Mouse (Mus musculus) layer of hippocampus, postnatal 25 days (tissue): ENCODE results near the gene Ergic1. TPM values are rescaled to one million over a fixed set of nuclear protein-coding genes. Genes with fewer than 3 reads are reported as not detected.

Source experiments
- DNase-seq, 2 experiments: peaks; one replicate each; pipeline ENCODE4 v3.0.0; 2022; ENCODE audit warnings: mixed read lengths in 2 of 2, low spot score in 1 of 2; ENCODE audit errors: extremely low spot score in 1 of 2
- total RNA-seq, 2 experiments: library from RNA; stranded (reverse); gene quantifications; 2 replicates each; pipeline ENCODE4 v1.2.3; 2021

Ergic1 gene
- total RNA-seq, 2 experiments from 2014 or later: 114 to 118 TPM

DNA sequence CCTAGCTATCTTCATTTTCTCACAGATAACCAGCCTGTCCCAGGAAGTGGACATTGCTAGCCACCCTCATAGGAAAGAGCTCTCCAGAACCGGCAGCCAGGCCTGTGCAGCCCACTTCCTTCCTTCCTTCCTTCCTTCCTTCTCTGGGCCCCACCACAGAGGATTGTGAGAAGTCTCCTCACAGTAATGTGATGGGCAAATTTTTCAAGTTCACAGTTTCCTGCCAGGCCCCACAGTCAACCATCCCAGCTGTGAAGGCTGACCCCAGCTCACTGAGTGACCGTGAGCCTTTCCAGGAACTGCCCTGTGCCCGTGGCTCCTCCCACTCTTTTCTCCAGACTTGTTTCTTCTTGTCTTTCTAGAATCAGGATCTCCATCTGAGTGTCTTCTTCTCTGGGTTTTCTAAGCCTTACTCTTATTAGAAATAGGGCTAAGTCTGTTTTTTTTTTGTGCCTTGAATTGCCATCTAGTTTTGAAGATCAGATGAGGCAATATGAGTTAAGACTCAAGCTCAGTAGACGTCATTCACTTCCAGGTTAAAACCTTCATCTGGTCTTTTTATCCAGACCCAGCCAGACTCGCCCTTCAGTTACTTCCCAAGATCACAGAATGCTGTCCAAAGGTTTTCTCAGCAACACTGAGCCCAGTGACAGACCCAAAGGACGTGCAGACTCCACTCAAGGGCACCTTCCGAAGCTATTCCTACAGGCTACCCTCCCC lies 34.3 kb downstream of the Ergic1 start:
- no peak for DNase-seq

- peak in 1 of 2 experiments; percentile 57 for DNase-seq
These were observed 34.9 kb downstream of the Ergic1 start for GRCm38 (mm10) chr17:26596168-26596658.

GRCm38 (mm10) chr17:26596856-26597481 lies 35.7 kb downstream of the Ergic1 start:
- no peak for DNase-seq

DNA sequence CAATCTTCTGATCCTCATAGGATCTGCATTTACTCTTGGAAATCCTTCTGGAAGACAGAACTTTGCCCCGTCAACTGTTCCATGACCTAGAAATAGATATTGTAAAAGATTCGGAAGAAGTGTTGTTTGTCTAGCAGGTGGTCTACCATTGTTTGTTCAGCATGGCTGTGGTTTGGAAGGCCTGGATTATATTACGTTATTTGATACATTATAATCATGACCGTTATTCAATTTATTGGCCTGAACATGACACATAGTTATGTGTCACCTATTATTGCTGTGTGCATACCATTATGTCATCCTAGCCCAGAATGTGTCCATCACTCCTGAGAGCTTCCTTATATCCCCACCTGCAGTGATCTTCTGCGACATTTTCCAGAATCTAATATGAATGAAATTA lies 37.6 kb downstream of the Ergic1 start:
- DNase-seq: no peak

DNA sequence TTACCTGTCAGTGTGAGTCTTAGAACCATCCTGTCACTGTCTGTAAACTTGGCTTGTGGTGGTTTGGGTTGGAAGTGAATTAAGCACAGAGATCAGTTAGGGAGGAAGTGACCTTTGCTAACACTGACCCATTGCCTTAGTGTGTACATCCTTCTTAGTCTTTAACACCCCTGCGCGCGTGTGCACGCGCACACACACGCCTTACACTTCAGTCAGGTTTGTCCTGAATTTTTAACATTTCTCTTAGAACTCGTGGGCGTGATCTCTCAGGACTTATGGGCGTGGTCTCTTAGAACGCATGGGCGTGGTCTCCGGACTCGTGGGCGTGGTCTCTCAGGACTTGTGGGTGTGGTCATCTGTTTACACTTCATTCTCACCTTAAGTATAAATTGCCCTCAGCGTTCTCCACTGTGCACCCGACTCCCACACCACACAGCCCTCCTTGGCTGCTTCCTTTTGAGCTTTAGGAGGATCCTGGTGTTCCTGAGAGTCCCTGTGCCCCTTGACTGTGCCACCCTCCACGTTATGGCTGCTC lies 39.7 kb downstream of the Ergic1 start:
- DNase-seq: no peak

DNA sequence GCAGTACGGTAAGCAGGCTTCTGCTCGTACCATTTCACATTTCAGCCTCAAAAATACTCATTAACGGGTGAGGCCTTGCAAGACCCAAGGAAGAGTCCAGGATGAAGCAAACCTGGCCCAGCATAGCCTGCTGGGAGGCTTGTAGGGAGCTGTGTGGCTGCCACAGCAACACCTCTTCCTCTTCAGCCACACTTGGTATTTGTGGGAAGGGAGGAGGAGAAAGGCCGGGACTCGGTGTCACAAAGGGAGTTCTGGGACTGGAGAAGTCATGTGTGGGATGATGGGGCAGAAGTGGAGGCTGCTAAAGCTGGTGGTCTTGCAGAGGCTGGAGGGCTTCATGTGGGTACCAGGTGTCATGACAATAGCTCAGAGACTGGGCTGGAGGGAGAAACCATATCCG lies 40.2 kb downstream of the Ergic1 start:
- no peak for DNase-seq

DNA sequence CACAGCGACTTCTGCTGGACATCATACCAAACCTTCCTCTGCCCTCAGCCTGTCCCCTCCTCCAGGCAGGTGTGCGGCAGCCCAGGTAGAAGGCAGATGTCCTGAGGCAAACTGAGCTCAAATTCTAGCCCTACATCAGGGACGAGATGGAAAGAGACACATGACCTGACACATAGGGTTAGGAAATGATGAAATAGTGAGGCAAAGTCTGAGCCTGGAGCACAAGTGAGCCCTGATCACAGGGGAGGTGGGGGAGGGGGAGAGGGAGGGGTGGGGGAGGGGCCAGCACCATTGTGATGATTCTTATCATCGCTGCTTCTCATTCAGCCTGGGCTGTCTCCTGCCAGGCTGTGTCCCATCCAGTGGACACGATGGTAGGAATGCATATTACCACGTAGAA lies 40.6 kb downstream of the Ergic1 start:
- DNase-seq: no peak

DNA sequence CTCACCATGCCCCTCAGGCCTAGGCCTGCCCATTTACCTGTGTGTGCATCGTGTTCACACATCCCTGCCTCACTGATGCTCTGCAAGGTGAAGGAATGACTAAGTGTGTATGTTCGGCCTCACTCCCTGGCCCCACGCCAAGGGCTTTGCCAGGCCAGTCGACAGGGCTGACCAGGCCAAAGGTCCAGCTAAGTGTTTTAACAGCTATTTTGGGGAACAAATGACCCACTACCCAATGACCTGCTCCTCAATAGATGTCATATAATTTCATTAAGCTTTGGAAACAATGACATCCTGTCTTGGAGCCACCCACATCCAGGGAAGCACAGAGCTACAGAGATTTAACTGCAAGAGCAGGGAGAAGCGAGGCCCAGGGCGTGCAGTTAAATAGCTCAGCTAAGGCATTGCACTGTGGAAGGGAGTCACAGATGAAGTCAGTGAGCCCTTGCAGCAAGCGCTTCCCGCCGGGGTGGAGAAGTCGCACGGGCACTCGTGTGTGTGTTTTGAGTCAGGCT lies 41.1 kb downstream of the Ergic1 start:
- DNase-seq: no peak

DNA sequence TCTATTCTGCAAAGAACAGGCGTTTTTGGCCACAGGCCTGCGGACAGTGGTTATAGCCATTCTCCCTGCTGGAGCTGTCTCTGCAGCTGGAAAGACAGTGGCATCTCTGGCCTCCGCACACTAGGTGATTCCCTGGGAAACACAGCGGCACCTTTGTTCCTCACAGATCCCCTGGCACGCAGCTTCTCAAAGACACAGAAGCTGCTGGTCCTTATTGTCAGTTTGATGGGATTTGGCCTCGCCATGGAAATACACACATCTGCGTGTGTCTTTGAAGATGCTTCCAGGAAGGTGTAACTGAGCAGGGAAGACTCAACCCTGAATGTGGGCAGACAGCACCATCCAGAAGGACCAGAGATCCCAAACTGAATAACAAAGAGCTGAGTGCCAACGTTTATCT lies 42.0 kb downstream of the Ergic1 start:
- DNase-seq: no peak

DNA sequence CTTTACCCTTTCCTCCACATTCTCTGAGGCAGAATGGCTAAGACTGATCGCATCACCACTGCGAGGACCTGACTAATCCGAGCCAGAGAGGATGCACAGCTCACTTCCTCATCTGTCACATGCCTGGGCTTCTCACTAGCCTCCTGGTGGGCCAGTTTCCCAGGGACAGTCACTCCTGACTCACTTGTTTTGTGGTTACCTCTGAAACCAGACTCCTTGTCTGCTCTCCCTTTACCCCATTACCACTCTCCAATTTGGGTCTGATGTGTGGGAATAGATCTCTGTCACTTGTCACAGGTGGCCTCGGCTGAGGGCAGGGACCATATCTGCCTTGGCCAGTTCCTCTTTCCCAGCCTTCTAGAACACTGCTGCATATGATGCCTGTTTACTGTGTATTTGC lies 44.3 kb downstream of the Ergic1 start:
- no peak for DNase-seq

DNA sequence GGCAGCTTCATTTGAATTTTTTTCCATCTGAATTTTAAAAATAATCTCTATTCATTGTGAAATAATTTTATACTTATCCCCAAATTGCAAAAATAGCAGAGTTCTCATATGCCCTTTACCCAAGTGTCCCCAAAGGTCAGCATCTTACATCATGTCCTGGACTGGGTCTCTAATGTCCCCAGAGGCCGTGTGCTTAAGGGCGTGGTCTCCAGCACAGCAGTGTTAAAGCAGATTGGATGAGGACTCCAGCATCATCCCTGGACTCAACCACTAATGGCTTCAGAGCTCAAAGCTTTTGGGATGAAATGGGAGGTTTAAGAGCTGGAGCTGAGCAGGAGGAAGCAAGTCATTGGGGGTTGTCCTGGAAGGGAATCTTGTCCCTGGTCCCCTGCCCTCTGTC lies 45.2 kb downstream of the Ergic1 start:
- DNase-seq: no peak

GRCm38 (mm10) chr17:26608348-26608747 lies 47.1 kb downstream of the Ergic1 start:
- DNase-seq: no peak

DNA sequence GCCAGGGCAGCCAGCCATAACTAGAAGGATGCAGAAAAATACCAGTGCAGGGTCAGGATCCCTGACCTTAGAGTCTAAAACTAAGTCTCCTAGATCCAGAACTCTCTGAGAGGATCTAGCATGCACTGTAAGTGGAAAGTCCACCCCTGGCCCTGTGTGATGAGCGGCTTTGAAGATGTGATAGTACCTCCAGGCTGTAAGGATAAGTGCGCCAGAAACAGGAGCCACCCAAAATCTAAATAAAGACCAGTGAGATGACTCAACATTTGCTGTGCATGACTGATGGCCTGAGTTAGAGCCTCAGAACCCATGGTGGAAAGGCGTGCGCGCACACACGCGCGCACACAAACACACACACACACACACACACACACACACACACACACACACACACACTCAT lies 47.6 kb downstream of the Ergic1 start:
- DNase-seq: no peak

GRCm38 (mm10) chr17:26609820-26610219 lies 48.5 kb downstream of the Ergic1 start:
- DNase-seq: peak in 1 of 2 experiments; percentile 41

GRCm38 (mm10) chr17:26611328-26611727 lies 50.0 kb downstream of the Ergic1 start:
- DNase-seq: no peak

- DNase-seq: no peak
These were observed 50.6 kb downstream of the Ergic1 start for GRCm38 (mm10) chr17:26611918-26612317.

DNA sequence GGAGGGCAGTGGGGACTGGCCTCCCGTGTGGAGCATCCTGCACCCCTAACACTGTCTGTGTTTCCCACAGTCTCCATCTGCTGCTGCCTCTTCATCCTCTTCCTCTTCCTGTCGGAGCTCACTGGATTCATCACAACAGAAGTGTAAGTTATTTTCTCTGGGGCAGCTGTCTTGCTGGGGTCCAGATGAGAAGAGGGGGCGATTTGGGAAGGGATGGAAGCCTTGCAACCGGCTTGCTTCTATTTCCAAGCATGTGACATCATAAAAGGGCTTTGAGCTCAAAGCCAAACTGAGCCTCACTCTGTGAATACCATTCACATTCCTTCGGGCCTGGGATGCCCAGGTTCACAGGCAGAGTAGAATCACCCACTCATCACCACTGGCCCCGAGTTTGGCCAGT lies 53.0 kb downstream of the Ergic1 start:
- no peak for DNase-seq

DNA sequence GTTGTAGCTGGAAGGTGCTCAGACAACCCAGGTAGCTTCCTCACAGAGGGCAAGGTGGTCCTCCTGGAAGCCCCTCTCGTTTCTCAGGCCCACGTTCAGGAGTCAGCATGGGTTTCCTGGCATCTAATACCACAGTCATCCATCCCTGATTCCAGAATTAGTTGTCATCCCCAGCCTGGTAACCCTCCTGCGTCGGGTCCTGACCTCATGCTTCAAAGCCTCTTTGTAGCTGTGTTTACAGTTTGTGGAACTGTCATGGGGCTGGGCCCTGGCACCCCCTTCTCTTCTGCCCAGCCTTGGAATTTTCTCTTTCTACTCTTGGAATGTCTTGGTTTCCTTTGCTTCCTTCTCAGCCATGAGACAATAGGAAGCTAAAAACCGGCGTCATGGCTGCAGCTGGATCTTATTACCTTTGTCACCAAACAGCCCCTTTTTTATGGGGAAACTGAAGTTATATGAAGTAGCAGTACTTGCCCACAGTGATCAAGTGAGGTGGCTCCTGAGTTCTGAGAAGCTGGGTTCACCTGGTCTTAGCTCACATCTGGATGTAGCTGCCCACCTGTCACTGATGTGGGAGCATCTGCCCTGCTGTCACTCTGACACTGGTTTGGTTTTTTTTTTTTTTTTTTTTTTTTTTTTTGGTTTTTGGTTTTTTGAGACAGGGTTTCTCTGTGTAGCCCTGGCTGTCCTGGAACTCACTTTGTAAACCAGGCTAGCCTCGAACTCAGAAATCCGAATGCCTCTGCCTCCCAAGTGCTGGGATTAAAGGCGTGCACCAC lies 53.6 kb downstream of the Ergic1 start:
- no peak for DNase-seq

- no peak for DNase-seq
These were observed 55.4 kb downstream of the Ergic1 start for GRCm38 (mm10) chr17:26616696-26617095.

DNA sequence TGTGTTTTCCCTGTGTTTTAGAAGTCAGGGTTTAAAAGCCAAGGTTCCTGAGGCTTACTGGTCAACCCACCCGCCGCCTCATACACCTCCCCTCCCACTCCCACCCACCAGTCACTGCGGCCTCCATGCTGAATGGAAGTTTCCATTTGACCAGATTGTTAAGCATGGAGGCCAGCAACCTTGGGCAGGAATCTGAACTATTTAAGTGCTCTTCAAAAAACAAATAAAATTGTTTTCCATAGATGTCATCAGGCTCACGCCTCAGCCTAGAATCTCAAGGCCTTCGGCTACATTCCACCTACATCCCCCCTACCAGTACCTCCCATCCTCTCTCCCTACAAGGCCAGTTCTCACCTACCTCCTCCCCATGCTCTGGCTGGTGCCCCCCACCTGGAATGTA lies 57.2 kb downstream of the Ergic1 start:
- DNase-seq: no peak

DNA sequence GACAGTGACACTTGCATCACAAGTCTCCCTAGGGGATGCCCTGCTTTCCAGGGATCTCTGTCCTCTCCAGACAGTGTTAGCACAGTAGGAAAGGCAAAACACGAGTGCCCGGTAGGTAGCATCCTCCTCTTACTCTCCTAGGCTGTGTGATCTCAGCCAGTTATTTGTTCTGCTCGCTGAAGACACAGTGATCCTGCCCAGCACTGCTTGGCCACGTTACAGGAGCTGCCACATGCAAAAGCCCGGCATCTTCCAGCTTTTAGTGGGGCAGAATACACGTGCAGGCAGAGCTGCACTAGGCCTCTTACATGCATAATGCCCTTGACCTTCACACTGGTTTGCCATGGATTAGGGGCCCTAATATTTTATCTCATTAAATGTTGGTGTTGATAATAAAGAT lies 58.3 kb downstream of the Ergic1 start:
- DNase-seq: no peak
